Mouse (Mus musculus) heart, adult 2 months (tissue): ENCODE results near the gene Irf1. TPM values are rescaled to one million over a fixed set of nuclear protein-coding genes. Genes with fewer than 3 reads are reported as not detected.
A peak's percentile ranks its signal among the peaks of the same experiment; 100 is the strongest.

ENCODE experiments used
- DNase-seq, 2 experiments: peaks; one replicate each; pipeline ENCODE4 v3.0.0; 2021
- H3K27ac ChIP-seq: fragments of 200-600 bp; 2 replicates; pipeline ENCODE4 v1.8.1; 2022
- H3K27me3 ChIP-seq: fragments of 200-500 bp; 2 replicates; pipeline ENCODE4 v1.6.1; 2012; ENCODE audit warnings: mild to moderate bottlenecking, low read length, inconsistent platforms, mixed read lengths; ENCODE audit not compliant: control insufficient read depth, insufficient read depth
- H3K36me3 ChIP-seq: fragments of 200-500 bp; 2 replicates; pipeline ENCODE4 v1.6.1; 2012; ENCODE audit warnings: low read length, inconsistent platforms; ENCODE audit not compliant: control insufficient read depth, insufficient read depth
- H3K4me1 ChIP-seq: fragments of 200-500 bp; 2 replicates; pipeline ENCODE4 v1.6.1; 2011; ENCODE audit warnings: low read length; ENCODE audit not compliant: control insufficient read depth, insufficient read depth
- H3K4me3 ChIP-seq: fragments of 200-600 bp; 2 replicates; pipeline ENCODE4 v1.8.1; 2022
- H3K79me2 ChIP-seq: fragments of 200-500 bp; replicated peaks from 2 replicates; pipeline ENCODE4 v1.6.1; 2012; ENCODE audit warnings: mild to moderate bottlenecking, inconsistent platforms, low read length, moderate library complexity, mixed read lengths; ENCODE audit not compliant: control insufficient read depth, insufficient read depth
- H3K9ac ChIP-seq: fragments of 200-500 bp; 2 replicates; pipeline ENCODE4 v1.6.1; 2012; ENCODE audit warnings: low read depth, mild to moderate bottlenecking, control low read depth, inconsistent platforms, low read length, mixed read lengths
- CTCF ChIP-seq: fragments of 200-600 bp; IDR thresholded peaks from 2 replicates; pipeline ENCODE4 v1.8.1; 2022; ENCODE audit warnings: antibody characterized with exemption, mild to moderate bottlenecking, moderate library complexity
- EP300 ChIP-seq: fragments of 200-500 bp; IDR thresholded peaks from 2 replicates; pipeline ENCODE4 v1.6.1; 2011; ENCODE audit warnings: low read depth, low read length, control low read depth; ENCODE audit not compliant: insufficient read depth
- POLR2A ChIP-seq: fragments of 200-500 bp; IDR thresholded peaks from 2 replicates; pipeline ENCODE4 v1.6.1; 2011; ENCODE audit warnings: mild to moderate bottlenecking, low read depth, low read length, control low read depth; ENCODE audit not compliant: insufficient read depth
- WGBS: fragments of 180-500 bp; shearing (Covaris S2); methylation state at CpG from one replicate; pipeline ENCODE4 v1.1.7; 2018; 5-methylcytosine and 5-hydroxymethylcytosine counted together
- intact Hi-C: fragments of 180-260 bp; cut with DNase I; formaldehyde crosslinking; loops from one replicate; pipeline ENCODE4 v1.15.1; 2025
- polyA plus RNA-seq: library from polyadenylated mRNA; depleted of rRNA; stranded (reverse); fragments of >200 nt; gene quantifications from 2 replicates; pipeline ENCODE4 v1.2.3, GENCODE M21; 2012
- total RNA-seq, 2 experiments: library from RNA; stranded (reverse); gene quantifications; 2 replicates each; pipeline ENCODE4 v1.2.3; 2021

Irf1 gene
- total and polyA plus RNA-seq, 3 experiments = 15.2 to 20.5 (median 19.7) TPM

- no peak overlapping the region for H3K27ac ChIP-seq
Measured at GRCm38 (mm10) chr11:53803093-53803492, 33.3 kb downstream of the Irf1 start.

GRCm38 (mm10) chr11:53803494-53803893 lies 33.7 kb downstream of the Irf1 start:
- peak in 1 of 2 experiments; percentile 8 for DNase-seq

More at GRCm38 (mm10) chr11:53803093-53803492, 33.3 kb downstream of the Irf1 start:
- no peaks in the 10 kb centered on the region for H3K27me3 ChIP-seq
- H3K4me3 ChIP-seq = no peak overlapping the region
- intact Hi-C loops = no loop called here
- H3K79me2 ChIP-seq = no peaks in the 10 kb centered on the region
- 57% methylated on average over 12 of the region's 12 CpGs for WGBS
- H3K4me1 ChIP-seq = peaks cover 17% of the 10 kb centered on the region
- TF ChIP-seq EP300 (no peak), CTCF (no peak), POLR2A (no peak)
- peak in 1 of 2 experiments; percentile 19 for DNase-seq
- H3K36me3 ChIP-seq = no peaks in the 10 kb centered on the region
- H3K9ac ChIP-seq = no peak overlapping the region

GRCm38 (mm10) chr11:53804569-53805344 lies 34.9 kb downstream of the Irf1 start:
- no peaks in the 10 kb centered on the region for H3K79me2 ChIP-seq
- H3K4me3 ChIP-seq = no peak overlapping the region
- H3K9ac ChIP-seq = no peak overlapping the region
- WGBS = 88% methylated on average over 14 of the region's 14 CpGs
- no peak overlapping the region for H3K27ac ChIP-seq
- peaks cover 11% of the 10 kb centered on the region for H3K4me1 ChIP-seq
- no peaks in the 10 kb centered on the region for H3K36me3 ChIP-seq
- no peak for TF ChIP-seq EP300
- TF ChIP-seq CTCF = no peak
- TF ChIP-seq POLR2A = no peak
- no peak for DNase-seq
- intact Hi-C loops = no loop called here
- H3K27me3 ChIP-seq = no peaks in the 10 kb centered on the region

More at GRCm38 (mm10) chr11:53803494-53803893, 33.7 kb downstream of the Irf1 start:
- Histone ChIP-seq H3K9ac (no peak overlapping the region), H3K4me3 (no peak overlapping the region), H3K36me3 (no peaks in the 10 kb centered on the region), H3K4me1 (peaks cover 14% of the 10 kb centered on the region), H3K79me2 (no peaks in the 10 kb centered on the region), H3K27me3 (no peaks in the 10 kb centered on the region), H3K27ac (no peak overlapping the region)
- intact Hi-C loops = no loop called here
- TF ChIP-seq EP300 (no peak), POLR2A (no peak), CTCF (no peak)
- WGBS = 75% methylated on average over 6 of the region's 6 CpGs

- DNase-seq = peak; percentile 80 to 87
- Histone ChIP-seq H3K4me3 (no peak overlapping the region), H3K79me2 (no peaks in the 10 kb centered on the region), H3K27ac (peak overlapping the region; percentile 71), H3K4me1 (peaks cover 10% of the 10 kb centered on the region), H3K36me3 (no peaks in the 10 kb centered on the region), H3K27me3 (no peaks in the 10 kb centered on the region), H3K9ac (no peak overlapping the region)
- TF ChIP-seq EP300 = peak; percentile 59; the same call in 1 of the 2 replicates
- no peak for TF ChIP-seq POLR2A
- WGBS = 42% methylated on average over 9 of the region's 9 CpGs
- intact Hi-C loops = no loop called here
Measured at GRCm38 (mm10) chr11:53805786-53806185, 36.0 kb downstream of the Irf1 start.

DNA sequence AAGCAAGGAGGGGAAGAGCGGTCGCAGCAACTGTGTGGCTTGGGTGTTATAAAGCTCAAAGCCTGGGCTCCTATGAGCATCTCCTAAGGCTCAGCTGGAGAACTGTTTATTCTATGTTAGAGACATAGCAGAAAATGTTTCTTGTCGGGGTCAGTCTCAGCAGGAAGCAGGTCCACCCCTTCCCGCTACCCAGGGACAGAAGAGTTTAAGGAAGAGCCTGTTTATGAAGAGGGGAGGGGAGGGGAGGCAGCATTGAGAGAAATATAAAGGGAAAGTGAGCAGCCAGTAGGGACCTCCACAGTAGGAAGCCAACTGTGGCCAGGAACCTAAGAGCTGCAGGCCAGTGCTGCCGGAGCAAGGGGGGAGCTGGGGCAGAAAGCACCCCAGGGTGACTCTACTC lies 39.5 kb downstream of the Irf1 start:
- Histone ChIP-seq H3K36me3 (peaks cover 2% of the 10 kb centered on the region; the same call in 1 of the 2 replicates), H3K4me1 (peaks cover 21% of the 10 kb centered on the region), H3K9ac (no peak overlapping the region), H3K4me3 (no peak overlapping the region), H3K27ac (peak overlapping the region; percentile 52), H3K79me2 (no peaks in the 10 kb centered on the region), H3K27me3 (no peaks in the 10 kb centered on the region)
- WGBS = 40% methylated on average over 5 of the region's 5 CpGs
- TF ChIP-seq EP300 (no peak), CTCF (no peak), POLR2A (no peak)
- DNase-seq = no peak
- intact Hi-C loops = no loop called here

GRCm38 (mm10) chr11:53810156-53810555 lies 40.3 kb downstream of the Irf1 start:
- Histone ChIP-seq H3K4me1 (peaks cover 21% of the 10 kb centered on the region), H3K27me3 (no peaks in the 10 kb centered on the region), H3K4me3 (no peak overlapping the region), H3K79me2 (no peaks in the 10 kb centered on the region), H3K27ac (no peak overlapping the region), H3K36me3 (peaks cover 2% of the 10 kb centered on the region; the same call in 1 of the 2 replicates), H3K9ac (no peak overlapping the region)
- 75% methylated on average over 5 of the region's 5 CpGs for WGBS
- TF ChIP-seq CTCF (no peak), POLR2A (no peak), EP300 (no peak)
- no peak for DNase-seq
- intact Hi-C loops = no loop called here
